Mouse (Mus musculus) ES-E14 (cell line): ENCODE measurements around the gene Rnf182.

Source experiments
- CHD2 ChIP-seq: IDR thresholded peaks from 2 replicates; pipeline ENCODE4 v1.6.1; 2014; ENCODE audit warnings: mild to moderate bottlenecking, low read depth, low read length, inconsistent platforms
- MAFK ChIP-seq: IDR thresholded peaks from 2 replicates; pipeline ENCODE4 v1.6.1; 2014; ENCODE audit warnings: mild to moderate bottlenecking, low read depth, low read length, inconsistent platforms; ENCODE audit not compliant: insufficient read depth

- TF ChIP-seq CHD2 (no peak), MAFK (no peak)
Observed at GRCm38 (mm10) chr13:43703471-43703870, 88.0 kb downstream of the Rnf182 start.
